Mouse (Mus musculus): ENCODE results near the gene Capn12. TPM values are rescaled to one million over a fixed set of nuclear protein-coding genes. Genes with fewer than 3 reads are reported as not detected.
A peak's percentile ranks its signal among the peaks of the same experiment; 100 is the strongest.
"Not testable (repeated sequence)": the region's sequence is repeated elsewhere in the genome, so short reads cannot be mapped to it uniquely, and the experiment has no call there.

The Capn12 gene
- total and polyA plus RNA-seq, 3 experiments, result 0.23 to 0.49 (median 0.39) TPM

- DNase-seq, result no peak
- intact Hi-C loops (cut with DNase I), result no loop called here
- no peaks in the 10 kb centered on the region for H3K79me2 ChIP-seq (replicated peaks; ENCODE audit: control insufficient read depth, insufficient read depth, low read length)
Observed at GRCm38 (mm10) chr7:28883039-28883438, 1.8 kb downstream of the Capn12 start.

GRCm38 (mm10) chr7:28883704-28884103 lies 2.5 kb downstream of the Capn12 start:
- H3K36me3 ChIP-seq (ENCODE audit: control insufficient read depth, insufficient read depth, low read length); H3K4me1 ChIP-seq (ENCODE audit: control insufficient read depth, insufficient read depth, low read length); H3K79me2 ChIP-seq (replicated peaks; ENCODE audit: control insufficient read depth, insufficient read depth, low read length); H3K9ac ChIP-seq (ENCODE audit: low read depth, low read length); DNase-seq; H3K27ac ChIP-seq; intact Hi-C loops (cut with DNase I); H3K27me3 ChIP-seq (ENCODE audit: control insufficient read depth, insufficient read depth, low read length); H3K4me3 ChIP-seq: not testable (repeated sequence)
- 93% methylated on average over 4 of the region's 4 CpGs for WGBS

More at GRCm38 (mm10) chr7:28883039-28883438, 1.8 kb downstream of the Capn12 start:
- 83% methylated on average over 11 of the region's 11 CpGs for WGBS
- Histone ChIP-seq H3K4me1 (ENCODE audit: control insufficient read depth, insufficient read depth, low read length) (peaks cover 4% of the 10 kb centered on the region), H3K27ac (no peak overlapping the region), H3K9ac (ENCODE audit: low read depth, low read length) (no peak overlapping the region), H3K36me3 (ENCODE audit: control insufficient read depth, insufficient read depth, low read length) (no peaks in the 10 kb centered on the region), H3K4me3 (no peak overlapping the region), H3K27me3 (ENCODE audit: control insufficient read depth, insufficient read depth, low read length) (no peaks in the 10 kb centered on the region)
- TF ChIP-seq POLR2A (IDR thresholded peaks at IDR 0.05; ENCODE audit: insufficient read depth, low read depth, low read length), result no peak

- no peak for DNase-seq
- TF ChIP-seq POLR2A (IDR thresholded peaks at IDR 0.05; ENCODE audit: insufficient read depth, low read depth, low read length) (no peak), EP300 (IDR thresholded peaks at IDR 0.05; ENCODE audit: insufficient read depth, low read depth, low read length) (no peak), CTCF (IDR thresholded peaks at IDR 0.05) (no peak)
- no peaks in the 10 kb centered on the region for H3K79me2 ChIP-seq (replicated peaks; ENCODE audit: control insufficient read depth, insufficient read depth, low read length)
- 39% methylated on average over 14 of the region's 14 CpGs for WGBS
- H3K36me3 ChIP-seq (ENCODE audit: control insufficient read depth, insufficient read depth, low read length), result no peaks in the 10 kb centered on the region
- intact Hi-C loops (cut with DNase I), result no loop called here
- no peak overlapping the region for H3K27ac ChIP-seq
- H3K4me1 ChIP-seq (ENCODE audit: control insufficient read depth, insufficient read depth, low read length), result peaks cover 3% of the 10 kb centered on the region
- H3K4me3 ChIP-seq, result no peak overlapping the region
- H3K9ac ChIP-seq (ENCODE audit: low read depth, low read length), result no peak overlapping the region
- H3K27me3 ChIP-seq (ENCODE audit: control insufficient read depth, insufficient read depth, low read length), result no peaks in the 10 kb centered on the region
Observed at GRCm38 (mm10) chr7:28886486-28886885, 5.3 kb downstream of the Capn12 start.

- H3K4me3 ChIP-seq, result peak overlapping the region; percentile 39
- H3K4me1 ChIP-seq (ENCODE audit: control insufficient read depth, insufficient read depth, low read length), result peaks cover 3% of the 10 kb centered on the region
- intact Hi-C loops (cut with DNase I), result no loop called here
- no peak for DNase-seq
- no peaks in the 10 kb centered on the region for H3K36me3 ChIP-seq (ENCODE audit: control insufficient read depth, insufficient read depth, low read length)
- H3K79me2 ChIP-seq (replicated peaks; ENCODE audit: control insufficient read depth, insufficient read depth, low read length), result no peaks in the 10 kb centered on the region
- TF ChIP-seq POLR2A (IDR thresholded peaks at IDR 0.05; ENCODE audit: insufficient read depth, low read depth, low read length) (no peak), EP300 (IDR thresholded peaks at IDR 0.05; ENCODE audit: insufficient read depth, low read depth, low read length) (no peak), CTCF (IDR thresholded peaks at IDR 0.05) (no peak)
- peak overlapping the region; percentile 7; the same call in 1 of the 2 replicates for H3K9ac ChIP-seq (ENCODE audit: low read depth, low read length)
- no peak overlapping the region for H3K27ac ChIP-seq
- H3K27me3 ChIP-seq (ENCODE audit: control insufficient read depth, insufficient read depth, low read length), result no peaks in the 10 kb centered on the region
- WGBS, result 4% methylated on average over 27 of the region's 27 CpGs
Observed at GRCm38 (mm10) chr7:28888701-28889161, 7.5 kb downstream of the Capn12 start.

- Histone ChIP-seq H3K36me3 (ENCODE audit: control insufficient read depth, insufficient read depth, low read length) (no peaks in the 10 kb centered on the region), H3K4me1 (ENCODE audit: control insufficient read depth, insufficient read depth, low read length) (peaks cover 3% of the 10 kb centered on the region), H3K79me2 (replicated peaks; ENCODE audit: control insufficient read depth, insufficient read depth, low read length) (no peaks in the 10 kb centered on the region), H3K4me3 (no peak overlapping the region), H3K27ac (no peak overlapping the region), H3K27me3 (ENCODE audit: control insufficient read depth, insufficient read depth, low read length) (no peaks in the 10 kb centered on the region), H3K9ac (ENCODE audit: low read depth, low read length) (no peak overlapping the region)
- 90% methylated on average over 17 of the region's 17 CpGs for WGBS
- TF ChIP-seq EP300 (IDR thresholded peaks at IDR 0.05; ENCODE audit: insufficient read depth, low read depth, low read length) (no peak), CTCF (IDR thresholded peaks at IDR 0.05) (no peak), POLR2A (IDR thresholded peaks at IDR 0.05; ENCODE audit: insufficient read depth, low read depth, low read length) (no peak)
- intact Hi-C loops (cut with DNase I), result loop anchor here (10.0 kb wide), 1 partner anchor 142 kb away; no protein-coding TSS in a partner anchor
- DNase-seq, result no peak
Observed at GRCm38 (mm10) chr7:28892601-28893000, 11.4 kb downstream of the Capn12 start.

GRCm38 (mm10) chr7:28893643-28894265 lies 12.5 kb downstream of the Capn12 start:
- Histone ChIP-seq H3K9ac (ENCODE audit: low read depth, low read length) (no peak overlapping the region), H3K4me3 (no peak overlapping the region), H3K27ac (no peak overlapping the region), H3K36me3 (ENCODE audit: control insufficient read depth, insufficient read depth, low read length) (no peaks in the 10 kb centered on the region), H3K4me1 (ENCODE audit: control insufficient read depth, insufficient read depth, low read length) (peaks cover 3% of the 10 kb centered on the region), H3K79me2 (replicated peaks; ENCODE audit: control insufficient read depth, insufficient read depth, low read length) (no peaks in the 10 kb centered on the region), H3K27me3 (ENCODE audit: control insufficient read depth, insufficient read depth, low read length) (no peaks in the 10 kb centered on the region)
- TF ChIP-seq EP300 (IDR thresholded peaks at IDR 0.05; ENCODE audit: insufficient read depth, low read depth, low read length) (peak; percentile 53; the same call in 1 of the 2 replicates), POLR2A (IDR thresholded peaks at IDR 0.05; ENCODE audit: insufficient read depth, low read depth, low read length) (no peak), CTCF (IDR thresholded peaks at IDR 0.05) (peak; percentile 77)
- peak; percentile 57 to 66 for DNase-seq
- intact Hi-C loops (cut with DNase I), result loop anchor here (10.0 kb wide), 1 partner anchor 141 kb away; no protein-coding TSS in a partner anchor
- WGBS, result 41% methylated on average over 7 of the region's 7 CpGs
